Mouse (Mus musculus) liver, embryonic 14.5 days (tissue): ENCODE measurements at regions not wholly inside any gene's neighbourhood (a gene's known extent, or its start where the extent isn't known, plus 50 kb on each side); places are given as distances from the start of the nearest gene placed in this dataset.
"Not testable (repeated sequence)": the region's sequence is repeated elsewhere in the genome, so short reads cannot be mapped to it uniquely, and the experiment has no call there.

Source experiments
- ATAC-seq: fragments of 200-750 bp; cut with Nextera tagmentation; 2 replicates; pipeline ENCODE4 v1.8.0; 2017; ENCODE audit warnings: moderate number of reproducible peaks, mild to moderate bottlenecking, moderate library complexity; ENCODE audit not compliant: insufficient read depth
- DNase-seq, 3 experiments: peaks; one replicate each; pipeline ENCODE4 v3.0.0-alpha.2; 2012 to 2013; ENCODE audit warnings: low read depth in 3 of 3, low spot score in 3 of 3
- H3K27ac ChIP-seq: fragments of 300-500 bp; sonication (generic); 2 replicates; pipeline ENCODE4 v1.5.1; 2014; ENCODE audit warnings: moderate library complexity, mild to moderate bottlenecking, control low read depth, inconsistent platforms
- H3K27me3 ChIP-seq: fragments of 300-500 bp; sonication (generic); 2 replicates; pipeline ENCODE4 v1.6.1; 2014; ENCODE audit warnings: mild to moderate bottlenecking, low read length, moderate library complexity; ENCODE audit not compliant: control insufficient read depth, insufficient read depth
- H3K36me3 ChIP-seq: fragments of 300-500 bp; sonication (generic); replicated peaks from 2 replicates; pipeline ENCODE4 v1.6.1; 2014; ENCODE audit warnings: low read depth; ENCODE audit not compliant: control insufficient read depth, insufficient read depth
- H3K4me1 ChIP-seq, 2 experiments: fragments of 200-500 bp in 1 of 2; fragments of 300-500 bp in 1 of 2; sonication (generic) in 1 of 2; replicated peaks; 2 replicates each; pipeline ENCODE4 v1.6.1; 2012 to 2014; ENCODE audit warnings: antibody characterized with exemption in 1 of 2, inconsistent platforms in 1 of 2, low read length in 1 of 2; ENCODE audit not compliant: control insufficient read depth in 2 of 2, insufficient read depth in 2 of 2
- H3K4me2 ChIP-seq: fragments of 300-500 bp; sonication (generic); 2 replicates; pipeline ENCODE4 v1.6.1; 2014; ENCODE audit warnings: low read depth, mild to moderate bottlenecking, control low read depth, moderate library complexity
- H3K4me3 ChIP-seq, 2 experiments: fragments of 200-500 bp in 1 of 2; fragments of 300-500 bp in 1 of 2; sonication (generic) in 1 of 2; 2 replicates each; pipeline ENCODE4 v1.5.1; 2012 to 2014; ENCODE audit warnings: low read depth in 2 of 2, low read length in 2 of 2, mild to moderate bottlenecking in 2 of 2, control low read depth in 1 of 2, inconsistent platforms in 1 of 2, moderate library complexity in 1 of 2; ENCODE audit not compliant: insufficient read depth in 1 of 2
- H3K9ac ChIP-seq: fragments of 300-500 bp; sonication (generic); replicated peaks from 2 replicates; pipeline ENCODE4 v1.6.1; 2014; ENCODE audit warnings: mild to moderate bottlenecking, control low read depth, moderate library complexity
- H3K9me3 ChIP-seq: fragments of 300-500 bp; sonication (generic); 2 replicates; pipeline ENCODE4 v1.6.1; 2016; ENCODE audit warnings: low read length, mixed read lengths; ENCODE audit not compliant: control insufficient read depth
- CTCF ChIP-seq: IDR thresholded peaks from 2 replicates; pipeline ENCODE4 v1.5.1; 2016; ENCODE audit warnings: antibody characterized with exemption, low read depth, control low read depth
- EP300 ChIP-seq: IDR thresholded peaks from 2 replicates; pipeline ENCODE4 v1.6.1; 2016; ENCODE audit warnings: antibody characterized with exemption, low read depth
- WGBS: fragments of 180-500 bp; shearing (Covaris S2); extraction: QIAGEN DNeasy Blood & Tissue Kit; methylation state at CpG from one replicate; pipeline ENCODE4 v1.1.7; 2014; ENCODE audit not compliant: insufficient replicate concordance; 5-methylcytosine and 5-hydroxymethylcytosine counted together

DNA sequence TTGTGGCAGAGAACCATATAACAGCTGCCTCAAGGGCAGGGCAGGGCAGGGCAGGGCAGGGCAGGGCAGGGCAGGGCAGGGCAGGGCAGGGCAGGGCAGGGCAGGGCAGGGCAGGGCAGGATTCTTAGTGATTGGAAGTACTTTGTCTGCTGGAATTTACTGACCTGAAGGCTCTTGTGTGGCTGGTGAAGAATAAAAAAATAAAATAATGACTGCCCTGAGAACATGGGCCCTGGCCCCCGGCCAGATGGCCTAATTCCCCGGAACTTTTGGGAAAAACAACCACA is 169.3 kb downstream of the Qk start:
- not testable (repeated sequence) for H3K4me1 ChIP-seq, H3K27me3 ChIP-seq, H3K9me3 ChIP-seq, H3K9ac ChIP-seq, H3K36me3 ChIP-seq, DNase-seq, H3K4me3 ChIP-seq, H3K4me2 ChIP-seq, ATAC-seq, H3K27ac ChIP-seq
- 92% methylated on average over 2 of the region's 2 CpGs for WGBS

DNA sequence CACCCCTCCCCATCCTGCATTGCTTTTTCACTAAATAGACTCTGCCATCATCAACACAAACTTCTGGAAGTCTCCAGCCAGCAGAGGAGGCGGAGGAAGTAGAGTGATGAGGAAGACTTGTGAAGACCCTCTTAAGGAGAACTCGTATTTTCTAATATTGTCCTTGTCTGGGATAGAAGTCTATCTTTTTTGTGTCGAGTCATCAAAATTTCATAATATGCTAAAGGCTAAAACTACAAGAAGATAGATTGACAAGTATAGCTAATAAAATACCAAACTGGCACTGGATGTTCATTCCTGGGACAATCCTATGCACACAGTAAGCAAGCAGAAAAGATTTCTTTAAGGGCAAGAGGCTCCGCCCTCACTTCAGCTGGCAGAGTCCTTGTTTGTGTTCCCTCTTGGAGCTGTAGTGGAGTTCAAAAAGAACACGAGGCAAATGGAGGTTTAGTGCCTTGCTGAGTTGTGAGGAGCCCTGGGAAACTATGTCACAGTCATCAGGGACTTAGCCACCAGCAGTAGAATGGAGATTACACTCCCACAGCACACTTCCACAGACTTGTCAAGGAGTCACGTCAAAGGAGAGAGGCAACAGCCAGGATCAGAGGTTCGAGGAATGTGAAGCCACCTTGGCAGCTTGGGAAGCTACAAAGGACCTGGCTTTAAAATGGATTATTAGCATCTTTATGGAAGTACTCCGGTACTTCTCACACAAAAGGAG is 169.8 kb downstream of the Qk start:
- no peak overlapping the region for H3K27ac ChIP-seq

DNA sequence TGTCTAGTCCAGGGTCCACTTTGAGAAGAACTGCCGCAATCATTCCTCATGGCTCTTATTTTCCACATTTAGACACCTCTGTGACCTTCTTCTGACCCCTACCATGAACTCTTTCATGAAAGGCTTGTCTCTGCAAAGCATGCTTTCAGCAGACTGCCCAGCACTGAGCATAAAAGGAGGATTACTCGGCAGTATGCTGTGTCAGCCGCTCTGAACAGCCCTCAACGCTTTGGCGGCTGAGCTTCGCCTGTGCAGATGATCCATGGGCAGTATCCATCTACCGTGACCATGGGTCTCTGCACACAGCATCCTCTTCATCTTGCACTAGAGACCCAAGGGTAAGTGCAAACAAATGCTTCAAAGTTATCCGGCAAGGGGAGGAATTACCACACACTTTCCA is 172.5 kb downstream of the Qk start:
- DNase-seq (no peak), ATAC-seq (no peak)
- no peaks in the 10 kb centered on the region for H3K27me3 ChIP-seq
- no peak overlapping the region for H3K27ac ChIP-seq
- H3K9me3 ChIP-seq = no peaks in the 10 kb centered on the region
- no peak overlapping the region for H3K4me2 ChIP-seq
- no peaks in the 10 kb centered on the region for H3K36me3 ChIP-seq
- TF ChIP-seq EP300 (no peak), CTCF (no peak)
- no peaks in the 10 kb centered on the region for H3K4me1 ChIP-seq
- no peak overlapping the region for H3K9ac ChIP-seq
- H3K4me3 ChIP-seq = no peak overlapping the region
- WGBS = 73% methylated on average over 8 of the region's 8 CpGs

More for the DNA sequence above, 169.8 kb downstream of the Qk start:
- no peaks in the 10 kb centered on the region for H3K9me3 ChIP-seq
- H3K36me3 ChIP-seq = no peaks in the 10 kb centered on the region
- ATAC-seq (no peak), DNase-seq (no peak)
- H3K4me2 ChIP-seq = no peak overlapping the region
- 58% methylated on average over 8 of the region's 8 CpGs for WGBS
- no peak overlapping the region for H3K9ac ChIP-seq
- no peak overlapping the region for H3K4me3 ChIP-seq
- no peaks in the 10 kb centered on the region for H3K4me1 ChIP-seq
- TF ChIP-seq CTCF = no peak
- no peak for TF ChIP-seq EP300
- H3K27me3 ChIP-seq = no peaks in the 10 kb centered on the region

DNA sequence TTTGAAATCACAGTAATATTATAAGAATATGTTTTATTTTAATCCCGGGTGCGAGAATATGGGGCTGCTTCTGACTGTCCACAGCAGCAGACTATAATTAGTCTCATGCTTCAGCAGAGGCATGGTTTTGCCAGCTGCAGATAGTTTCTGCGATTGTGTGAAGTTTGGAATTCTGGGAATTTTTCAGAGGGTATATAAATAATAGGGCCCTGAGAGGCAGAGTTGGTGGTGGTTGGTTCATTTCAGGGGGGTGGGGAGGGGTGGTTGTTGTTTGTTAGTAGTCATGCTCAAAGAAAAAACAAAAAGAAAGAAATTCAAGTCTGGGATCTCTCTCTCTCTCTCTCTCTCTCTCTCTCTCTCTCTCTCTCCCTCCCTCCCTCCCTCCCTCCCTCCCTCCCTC is 173.1 kb downstream of the Qk start:
- no peak for DNase-seq
- no peak for ATAC-seq
- Histone ChIP-seq H3K4me1 (no peaks in the 10 kb centered on the region), H3K27ac (no peak overlapping the region), H3K36me3 (no peaks in the 10 kb centered on the region), H3K4me3 (no peak overlapping the region), H3K4me2 (no peak overlapping the region), H3K27me3 (no peaks in the 10 kb centered on the region), H3K9ac (no peak overlapping the region), H3K9me3 (no peaks in the 10 kb centered on the region)
- 54% methylated on average over 3 of the region's 3 CpGs for WGBS
- TF ChIP-seq CTCF (no peak), EP300 (no peak)

DNA sequence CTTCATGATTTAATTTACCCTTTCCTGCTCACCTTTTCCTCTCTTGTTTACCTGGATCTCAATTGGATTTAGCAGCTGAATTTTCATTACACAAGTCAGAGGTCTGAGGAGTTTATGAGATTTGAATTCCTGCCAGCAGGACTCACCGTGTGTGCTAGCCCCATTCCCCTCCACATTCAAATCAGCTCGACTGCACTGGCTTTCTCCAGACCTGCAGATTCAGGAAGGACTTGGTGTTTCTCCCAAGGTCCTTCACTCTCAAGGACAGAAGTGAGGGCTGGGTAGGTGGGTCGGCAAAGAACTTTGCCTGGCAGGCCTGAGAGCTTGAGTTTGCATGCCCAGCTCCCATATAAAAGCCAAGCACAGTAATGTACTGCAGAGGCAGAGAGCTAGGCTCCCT is 180.8 kb downstream of the Qk start:
- Histone ChIP-seq H3K4me1 (no peaks in the 10 kb centered on the region), H3K4me2 (no peak overlapping the region), H3K9ac (no peak overlapping the region), H3K36me3 (no peaks in the 10 kb centered on the region), H3K27ac (no peak overlapping the region), H3K4me3 (no peak overlapping the region), H3K27me3 (no peaks in the 10 kb centered on the region), H3K9me3 (no peaks in the 10 kb centered on the region)
- no peak for DNase-seq
- no peak for ATAC-seq
- WGBS = 33% methylated on average over 3 of the region's 3 CpGs
- no peak for TF ChIP-seq EP300
